Mouse (Mus musculus) hindbrain, embryonic 12.5 days (tissue): ENCODE measurements around the gene Polm. TPM values are rescaled to one million over a fixed set of nuclear protein-coding genes. Genes with fewer than 3 reads are reported as not detected.
A peak's percentile ranks its signal among the peaks of the same experiment; 100 is the strongest.
"Not testable (repeated sequence)": the region's sequence is repeated elsewhere in the genome, so short reads cannot be mapped to it uniquely, and the experiment has no call there.

Source experiments
- ATAC-seq: fragments of 200-750 bp; cut with Nextera tagmentation; 2 replicates; pipeline ENCODE4 v1.8.0; 2017; ENCODE audit warnings: moderate TSS enrichment; ENCODE audit not compliant: low FRiP score
- H3K27ac ChIP-seq: fragments of 300-500 bp; sonication (generic); 2 replicates; pipeline ENCODE4 v1.5.1; 2016; ENCODE audit warnings: mild to moderate bottlenecking
- H3K27me3 ChIP-seq: fragments of 300-500 bp; sonication (generic); 2 replicates; pipeline ENCODE4 v1.6.1; 2016; ENCODE audit warnings: mild to moderate bottlenecking
- H3K36me3 ChIP-seq: fragments of 300-500 bp; sonication (generic); 2 replicates; pipeline ENCODE4 v1.6.1; 2016; ENCODE audit warnings: mild to moderate bottlenecking
- H3K4me1 ChIP-seq: fragments of 300-500 bp; sonication (generic); 2 replicates; pipeline ENCODE4 v1.6.1; 2016
- H3K4me2 ChIP-seq: fragments of 300-500 bp; sonication (generic); replicated peaks from 2 replicates; pipeline ENCODE4 v1.6.1; 2016; ENCODE audit warnings: mild to moderate bottlenecking
- H3K4me3 ChIP-seq: fragments of 300-500 bp; sonication (generic); 2 replicates; pipeline ENCODE4 v1.5.1; 2016; ENCODE audit warnings: mild to moderate bottlenecking
- H3K9ac ChIP-seq: fragments of 300-500 bp; sonication (generic); 2 replicates; pipeline ENCODE4 v1.6.1; 2016; ENCODE audit warnings: mild to moderate bottlenecking, moderate library complexity
- H3K9me3 ChIP-seq: fragments of 300-500 bp; sonication (generic); replicated peaks from 2 replicates; pipeline ENCODE4 v1.6.1; 2016; ENCODE audit warnings: mild to moderate bottlenecking
- WGBS: fragments of 180-500 bp; shearing (Covaris S2); methylation state at CpG from one replicate; pipeline ENCODE4 v1.1.7; 2016; 5-methylcytosine and 5-hydroxymethylcytosine counted together
- polyA plus RNA-seq: library from polyadenylated mRNA; unstranded; fragments of >200 nt; fragmentation: Nextera tagmentation; extraction: Ambion mirVana; gene quantifications from 2 replicates; pipeline ENCODE4 v1.2.1, GENCODE M21; 2016

Polm gene
- polyA plus RNA-seq, 1 experiment from 2014 or later = 8.5 TPM

DNA sequence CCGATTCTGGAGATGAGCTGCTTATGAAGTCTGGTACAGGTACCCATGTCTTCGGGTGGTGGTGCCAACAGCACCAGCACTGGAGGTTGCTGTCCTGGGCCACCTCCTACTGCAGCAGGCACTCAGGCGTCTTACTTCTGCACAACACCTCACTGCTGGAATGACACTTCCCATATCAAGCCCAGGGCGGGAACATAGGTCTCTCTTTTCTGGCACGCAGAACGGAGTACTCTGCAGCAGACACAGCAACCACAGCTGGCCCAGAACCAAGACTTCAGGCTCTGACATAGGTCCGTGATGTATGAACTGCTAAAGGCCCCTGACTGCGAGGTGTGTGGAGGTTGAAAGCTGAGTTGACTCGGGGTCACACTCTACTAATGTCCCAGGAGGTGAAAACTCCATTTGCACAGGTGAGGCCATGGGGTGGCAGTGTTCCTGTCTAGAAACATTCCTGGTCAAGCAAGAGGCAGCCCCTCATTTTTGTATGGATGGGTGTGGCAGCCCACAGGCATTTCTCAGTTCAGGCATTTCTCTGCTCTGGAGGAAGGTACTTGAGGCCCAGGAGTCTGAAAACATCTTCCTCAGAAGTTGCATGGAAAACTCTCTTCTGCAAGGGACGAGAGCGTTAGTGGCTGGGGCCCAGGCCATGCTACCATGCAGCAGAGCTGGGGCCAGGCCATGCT lies 9.2 kb downstream of the Polm start:
- Histone ChIP-seq H3K36me3 (peaks cover 45% of the 10 kb centered on the region), H3K4me3 (no peak overlapping the region), H3K4me1 (no peaks in the 10 kb centered on the region), H3K9me3 (no peaks in the 10 kb centered on the region), H3K4me2 (no peak overlapping the region), H3K27ac (no peak overlapping the region), H3K27me3 (no peaks in the 10 kb centered on the region), H3K9ac (no peak overlapping the region)
- ATAC-seq = no peak
- 88% methylated on average over 11 of the region's 11 CpGs for WGBS

- H3K9me3 ChIP-seq = no peaks in the 10 kb centered on the region
- H3K27ac ChIP-seq = no peak overlapping the region
- H3K4me3 ChIP-seq = no peak overlapping the region
- H3K4me2 ChIP-seq = no peak overlapping the region
- no peak for ATAC-seq
- H3K9ac ChIP-seq = no peak overlapping the region
- H3K4me1 ChIP-seq = no peaks in the 10 kb centered on the region
- H3K27me3 ChIP-seq = no peaks in the 10 kb centered on the region
- peaks cover 43% of the 10 kb centered on the region for H3K36me3 ChIP-seq
- 90% methylated on average over 5 of the region's 5 CpGs for WGBS
Observed at GRCm38 (mm10) chr11:5827931-5828330, 9.9 kb downstream of the Polm start.

GRCm38 (mm10) chr11:5825432-5825831 lies 12.4 kb downstream of the Polm start:
- Histone ChIP-seq H3K4me1 (no peaks in the 10 kb centered on the region), H3K27ac (no peak overlapping the region), H3K27me3 (no peaks in the 10 kb centered on the region), H3K36me3 (peaks cover 22% of the 10 kb centered on the region), H3K4me3 (no peak overlapping the region), H3K4me2 (no peak overlapping the region), H3K9me3 (no peaks in the 10 kb centered on the region), H3K9ac (no peak overlapping the region)
- no peak for ATAC-seq

GRCm38 (mm10) chr11:5819223-5819622 lies 18.6 kb downstream of the Polm start:
- H3K4me2 ChIP-seq = no peak overlapping the region
- no peaks in the 10 kb centered on the region for H3K27me3 ChIP-seq
- no peak overlapping the region for H3K27ac ChIP-seq
- no peaks in the 10 kb centered on the region for H3K9me3 ChIP-seq
- H3K4me3 ChIP-seq = no peak overlapping the region
- no peak for ATAC-seq
- no peaks in the 10 kb centered on the region for H3K36me3 ChIP-seq
- WGBS = 68% methylated on average over 2 of the region's 2 CpGs
- no peak overlapping the region for H3K9ac ChIP-seq
- no peaks in the 10 kb centered on the region for H3K4me1 ChIP-seq

DNA sequence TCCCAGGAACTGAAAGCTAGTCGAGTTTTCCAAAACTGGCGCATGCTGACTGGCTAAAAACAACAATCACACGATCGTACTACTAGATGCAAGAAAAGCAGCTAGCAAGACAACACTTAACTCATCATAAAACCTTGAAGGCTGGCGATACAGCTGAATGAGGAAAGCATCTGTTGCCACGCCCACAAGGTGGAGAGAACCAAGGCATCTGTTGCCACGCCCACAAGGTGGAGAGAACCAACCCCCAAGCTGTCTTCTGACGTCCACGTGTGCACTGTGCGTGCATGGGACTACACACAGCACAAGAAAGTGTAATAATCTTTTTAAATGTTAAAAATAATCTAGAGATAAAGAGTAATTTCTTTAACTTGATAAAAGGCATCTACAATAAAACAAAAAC lies 24.4 kb downstream of the Polm start:
- Histone ChIP-seq H3K4me1 (no peaks in the 10 kb centered on the region), H3K9me3 (no peaks in the 10 kb centered on the region), H3K4me2 (no peak overlapping the region), H3K4me3 (no peak overlapping the region), H3K9ac (no peak overlapping the region), H3K27me3 (no peaks in the 10 kb centered on the region), H3K36me3 (no peaks in the 10 kb centered on the region), H3K27ac (no peak overlapping the region)
- ATAC-seq = no peak
- WGBS = 79% methylated on average over 10 of the region's 10 CpGs

- not testable (repeated sequence) for H3K4me1 ChIP-seq, ATAC-seq, H3K9me3 ChIP-seq, H3K4me2 ChIP-seq, H3K9ac ChIP-seq, H3K27me3 ChIP-seq, H3K4me3 ChIP-seq, H3K36me3 ChIP-seq, H3K27ac ChIP-seq
- 93% methylated on average over 4 of the region's 4 CpGs for WGBS
Observed at GRCm38 (mm10) chr11:5809487-5809886, 28.3 kb downstream of the Polm start.

GRCm38 (mm10) chr11:5807956-5808355 lies 29.9 kb downstream of the Polm start:
- Histone ChIP-seq H3K36me3 (no peaks in the 10 kb centered on the region), H3K9me3 (no peaks in the 10 kb centered on the region), H3K4me2 (no peak overlapping the region), H3K4me1 (peaks cover 8% of the 10 kb centered on the region), H3K27me3 (no peaks in the 10 kb centered on the region), H3K9ac (no peak overlapping the region), H3K27ac (no peak overlapping the region), H3K4me3 (no peak overlapping the region)
- no peak for ATAC-seq
- 85% methylated on average over 9 of the region's 9 CpGs for WGBS

DNA sequence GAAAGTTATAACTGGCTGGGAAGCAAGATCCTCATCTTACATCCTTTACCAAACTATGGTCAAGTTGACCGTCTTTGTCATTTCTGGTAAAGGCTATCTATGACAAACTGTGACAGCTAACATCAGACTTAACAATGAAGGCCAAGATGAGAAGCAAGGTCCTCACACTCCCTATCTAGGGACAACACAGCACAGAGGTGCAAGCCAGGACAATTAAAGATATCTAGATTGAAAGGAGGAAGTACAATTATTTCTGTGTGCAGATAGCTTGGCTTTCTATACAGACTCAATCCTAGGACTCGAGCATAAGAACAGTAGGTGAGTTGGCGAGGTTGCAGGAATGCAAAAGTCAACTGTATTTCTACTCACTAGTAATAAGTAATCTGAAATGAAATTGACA lies 32.1 kb downstream of the Polm start:
- no peak overlapping the region for H3K27ac ChIP-seq
- ATAC-seq = no peak
- 86% methylated on average over 3 of the region's 3 CpGs for WGBS

DNA sequence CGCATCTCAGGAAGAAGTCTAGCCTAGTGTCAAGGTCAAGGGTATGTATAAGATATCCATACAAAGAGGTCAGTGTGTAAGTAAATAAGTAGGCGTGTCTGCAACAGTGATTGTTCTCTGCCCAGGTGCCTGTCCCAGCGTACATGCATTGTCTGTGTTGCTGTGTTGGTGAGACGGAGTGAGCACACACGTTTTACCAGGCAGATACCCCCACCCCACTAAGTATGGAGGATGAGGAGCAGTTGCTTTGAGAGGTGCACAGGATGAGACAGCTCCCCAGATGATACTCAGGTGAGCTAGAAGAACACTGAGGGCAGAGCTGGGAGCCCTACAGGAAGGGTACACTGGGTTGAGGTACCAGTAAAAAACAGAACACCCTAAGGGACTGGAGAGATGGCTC lies 33.6 kb downstream of the Polm start:
- no peak overlapping the region for H3K4me3 ChIP-seq
- no peak for ATAC-seq
- WGBS = 75% methylated on average over 5 of the region's 5 CpGs
- no peak overlapping the region for H3K4me2 ChIP-seq
- no peak overlapping the region for H3K9ac ChIP-seq
- no peaks in the 10 kb centered on the region for H3K27me3 ChIP-seq
- no peak overlapping the region for H3K27ac ChIP-seq
- H3K9me3 ChIP-seq = no peaks in the 10 kb centered on the region
- peaks cover 10% of the 10 kb centered on the region for H3K4me1 ChIP-seq
- peaks cover 22% of the 10 kb centered on the region for H3K36me3 ChIP-seq

More for the DNA sequence above, 32.1 kb downstream of the Polm start:
- Histone ChIP-seq H3K36me3 (peaks cover 7% of the 10 kb centered on the region), H3K4me1 (peaks cover 10% of the 10 kb centered on the region), H3K9me3 (no peaks in the 10 kb centered on the region), H3K9ac (no peak overlapping the region), H3K4me2 (no peak overlapping the region), H3K4me3 (no peak overlapping the region), H3K27me3 (no peaks in the 10 kb centered on the region)

- Histone ChIP-seq H3K9me3 (no peaks in the 10 kb centered on the region), H3K4me1 (peaks cover 10% of the 10 kb centered on the region), H3K4me2 (no peak within 1 kb of the TSS), H3K9ac (no peak within 1 kb of the TSS), H3K36me3 (peaks cover 27% of the 10 kb centered on the region), H3K27ac (no peak within 1 kb of the TSS), H3K4me3 (no peak within 1 kb of the TSS), H3K27me3 (no peaks in the 10 kb centered on the region)
- 48% methylated on average over 8 of the region's 8 CpGs for WGBS
- ATAC-seq = peak; percentile 53; the same call in 1 of the 2 replicates
Observed at GRCm38 (mm10) chr11:5803551-5803981, 34.2 kb downstream of the Polm start, which contains the start of gene Pgam2. Gene Pgam2, minus strand, starts transcription at chr11:5803733.

- Histone ChIP-seq H3K4me1 (peaks cover 10% of the 10 kb centered on the region), H3K36me3 (peaks cover 35% of the 10 kb centered on the region), H3K27ac (no peak overlapping the region), H3K27me3 (no peaks in the 10 kb centered on the region), H3K9me3 (no peaks in the 10 kb centered on the region), H3K4me3 (no peak overlapping the region), H3K4me2 (no peak overlapping the region), H3K9ac (no peak overlapping the region)
- 78% methylated on average over 8 of the region's 8 CpGs for WGBS
- ATAC-seq = no peak
Observed at GRCm38 (mm10) chr11:5802457-5803217, 35.2 kb downstream of the Polm start.

GRCm38 (mm10) chr11:5802005-5802404 lies 35.8 kb downstream of the Polm start:
- WGBS = 68% methylated on average over 12 of the region's 12 CpGs
- H3K27me3 ChIP-seq = no peaks in the 10 kb centered on the region
- no peak overlapping the region for H3K4me2 ChIP-seq
- no peak overlapping the region for H3K27ac ChIP-seq
- peaks cover 41% of the 10 kb centered on the region for H3K36me3 ChIP-seq
- no peak for ATAC-seq
- no peak overlapping the region for H3K4me3 ChIP-seq
- H3K9ac ChIP-seq = no peak overlapping the region
- H3K4me1 ChIP-seq = peaks cover 10% of the 10 kb centered on the region
- no peaks in the 10 kb centered on the region for H3K9me3 ChIP-seq

- peaks cover 46% of the 10 kb centered on the region for H3K36me3 ChIP-seq
Observed at GRCm38 (mm10) chr11:5801511-5801910, 36.3 kb downstream of the Polm start.

More at GRCm38 (mm10) chr11:5801511-5801910, 36.3 kb downstream of the Polm start:
- Histone ChIP-seq H3K9me3 (no peaks in the 10 kb centered on the region), H3K27ac (no peak overlapping the region), H3K4me1 (peaks cover 10% of the 10 kb centered on the region), H3K9ac (no peak overlapping the region), H3K4me2 (no peak overlapping the region), H3K27me3 (no peaks in the 10 kb centered on the region), H3K4me3 (no peak overlapping the region)
- ATAC-seq = no peak
- 94% methylated on average over 16 of the region's 16 CpGs for WGBS
